Mouse (Mus musculus): Measurements from ENCODE around the gene Scd3.

DNA sequence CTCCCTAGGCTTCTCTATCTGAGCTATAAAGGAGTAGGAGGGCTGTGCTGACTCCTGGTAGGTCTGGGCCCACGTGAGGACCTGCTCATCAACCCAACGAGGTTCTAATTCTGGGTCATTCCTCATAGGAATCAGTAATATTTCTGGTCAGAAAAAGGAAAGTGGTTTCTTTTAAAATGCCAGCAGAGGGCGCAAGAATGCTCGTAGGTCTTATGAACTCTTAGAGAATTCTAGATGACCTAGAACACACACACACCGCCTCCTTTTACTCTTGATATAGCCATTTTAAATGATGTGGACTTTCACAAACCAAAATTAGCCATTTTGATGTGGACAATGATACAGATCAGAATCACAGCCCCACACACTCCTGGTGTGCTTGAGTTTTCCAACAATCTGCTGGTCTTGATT lies 42.7 kb downstream of the Scd3 start:
- peak; percentile 73 for TF ChIP-seq CTCF (IDR thresholded peaks at IDR 0.05; ENCODE audit: low read depth)
- TF ChIP-seq EP300 (IDR thresholded peaks at IDR 0.05; ENCODE audit: low read depth) = no peak

All from liver, postnatal 0 days (tissue).